Mouse (Mus musculus): ENCODE measurements at regions not wholly inside any gene's neighbourhood (a gene's known extent, or its start where the extent isn't known, plus 50 kb on each side); places are given as distances from the start of the nearest gene placed in this dataset.
A peak's percentile ranks its signal among the peaks of the same experiment; 100 is the strongest.
"Not testable (repeated sequence)": the region's sequence is repeated elsewhere in the genome, so short reads cannot be mapped to it uniquely, and the experiment has no call there.

DNA sequence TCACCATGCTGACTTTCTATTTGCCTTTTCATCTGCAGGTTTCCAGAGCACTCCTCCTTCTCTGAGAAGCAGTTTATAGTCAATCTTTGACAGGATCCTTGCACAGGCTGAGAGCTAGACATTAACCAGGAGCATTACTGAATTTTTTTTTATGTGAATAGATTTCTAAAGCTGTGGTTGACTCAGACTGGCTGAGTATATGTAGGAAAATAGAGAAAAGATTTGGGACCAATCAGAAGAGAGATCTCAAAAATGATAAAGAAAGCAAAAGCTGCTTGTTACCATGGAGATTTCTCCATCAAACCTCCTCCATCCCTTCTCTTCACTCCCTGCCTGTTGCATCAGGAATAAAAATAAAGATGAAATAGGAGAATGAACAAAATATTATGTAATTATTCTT is 731.2 kb upstream of the Ndn start:
- ChIA-PET CTCF (no interaction called here), POLR2A (no interaction called here)
- TF ChIP-seq CTCF (IDR thresholded peaks at IDR 0.05), result no peak
- no peaks in the 10 kb centered on the region for H3K27me3 ChIP-seq
- DNase-seq (ENCODE audit: low read depth, low spot score), result no peak
- ATAC-seq, result no peak
- in situ Hi-C loops (cut with MboI; ENCODE audit: low pct_unique_long_range_greater_than_20kb), result no loop called here

DNA sequence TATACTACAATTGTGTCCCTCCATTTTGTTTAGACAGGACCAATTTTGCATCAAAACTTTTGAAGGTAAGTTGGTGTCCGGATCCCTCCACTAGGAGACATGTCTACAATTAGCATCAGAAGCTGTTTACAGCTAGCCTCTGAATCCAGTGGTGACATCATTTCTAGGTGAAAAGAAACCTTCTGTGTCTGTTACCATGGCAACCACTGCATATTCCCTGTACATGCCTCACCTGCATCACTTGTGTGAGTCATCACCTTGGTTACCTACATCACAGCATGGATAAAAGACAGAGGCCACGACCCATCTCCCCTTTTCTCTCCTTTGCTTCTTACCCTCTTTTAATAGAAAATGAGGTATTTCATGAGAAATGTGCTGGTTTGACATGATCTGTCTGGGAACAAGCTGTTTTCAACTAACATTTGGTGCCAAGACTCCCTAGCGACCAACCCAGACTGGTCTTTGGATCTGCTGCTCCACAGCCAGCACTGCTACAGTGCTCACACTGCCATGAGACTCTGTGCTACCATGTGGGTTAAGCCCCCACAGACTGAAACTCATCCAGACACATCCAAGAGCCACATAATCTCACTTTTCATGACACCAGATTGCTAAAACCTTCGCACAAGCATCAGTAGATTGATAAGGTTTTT is 701.4 kb upstream of the Ndn start:
- H3K27me3 ChIP-seq, result no peaks in the 10 kb centered on the region
- ChIA-PET CTCF (no interaction called here), POLR2A (no interaction called here)
- no peak for TF ChIP-seq CTCF (IDR thresholded peaks at IDR 0.05)
- DNase-seq (ENCODE audit: low read depth, low spot score) (no peak), ATAC-seq (no peak)
- in situ Hi-C loops (cut with MboI; ENCODE audit: low pct_unique_long_range_greater_than_20kb), result no loop called here

- DNase-seq (ENCODE audit: low read depth, low spot score) (no peak), ATAC-seq (no peak)
- in situ Hi-C loops (cut with MboI; ENCODE audit: low pct_unique_long_range_greater_than_20kb), result loop anchor here (25.0 kb wide), 1 partner anchor 104 kb away; no protein-coding TSS in a partner anchor
- POLR2A ChIA-PET, result no interaction called here
- no peaks in the 10 kb centered on the region for H3K27me3 ChIP-seq
- no peak for TF ChIP-seq CTCF (IDR thresholded peaks at IDR 0.05)
- CTCF ChIA-PET, result no interaction called here
These were observed 688.3 kb upstream of the Ndn start for GRCm38 (mm10) chr7:61658086-61658485.

DNA sequence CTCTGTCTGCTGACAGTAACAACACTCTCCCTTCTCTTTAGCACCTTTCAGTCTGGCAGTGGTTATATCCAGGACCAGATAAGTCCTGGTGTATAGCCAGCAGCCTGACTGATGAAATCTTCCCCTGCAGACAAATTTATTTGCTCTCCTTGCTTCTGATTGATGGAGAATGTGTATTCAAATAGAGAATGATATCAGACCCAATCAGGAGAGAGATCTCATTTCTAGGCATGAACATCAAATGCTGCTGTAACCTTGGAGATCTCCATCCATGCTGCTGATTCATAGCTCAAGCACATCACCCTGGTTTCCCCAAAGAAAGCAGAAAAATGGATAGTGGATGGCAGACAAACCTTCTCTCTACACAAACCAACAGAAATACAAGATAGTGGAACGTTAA is 663.3 kb upstream of the Ndn start:
- in situ Hi-C loops (cut with MboI; ENCODE audit: low pct_unique_long_range_greater_than_20kb), result no loop called here
- ATAC-seq, result no peak
- CTCF ChIA-PET, result no interaction called here
- DNase-seq (ENCODE audit: low read depth, low spot score), result no peak
- no peak for TF ChIP-seq CTCF (IDR thresholded peaks at IDR 0.05)
- POLR2A ChIA-PET, result no interaction called here
- H3K27me3 ChIP-seq, result no peaks in the 10 kb centered on the region

DNA sequence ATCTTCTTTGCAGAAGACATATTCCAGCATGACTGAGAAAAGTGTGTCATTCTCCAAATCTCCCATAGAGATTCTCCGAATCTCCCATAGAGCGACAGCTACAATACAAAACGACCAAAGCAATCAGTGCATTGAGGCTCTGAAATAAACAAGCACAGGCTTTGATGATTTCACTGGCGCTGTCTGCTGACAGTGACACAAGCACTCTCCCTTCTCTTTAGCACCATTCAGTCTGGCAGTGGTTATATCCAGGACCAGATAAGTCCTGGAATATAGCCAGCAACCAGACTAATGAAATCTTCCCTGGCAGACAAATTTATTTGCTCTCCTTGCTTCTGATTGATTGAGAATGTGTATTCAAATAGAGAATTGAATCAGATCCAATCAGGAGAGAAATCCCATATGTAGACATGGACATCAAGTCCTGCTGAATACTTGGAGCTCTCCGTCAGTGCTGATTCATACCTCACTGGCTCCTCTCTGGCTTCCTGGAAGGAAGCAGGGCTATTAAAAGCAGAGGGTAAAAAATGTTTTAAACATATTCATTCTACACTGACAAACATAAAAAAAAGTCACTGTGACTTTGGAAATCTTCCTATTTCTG is 661.2 kb upstream of the Ndn start:
- CTCF ChIA-PET, result no interaction called here
- no peak for TF ChIP-seq CTCF (IDR thresholded peaks at IDR 0.05)
- ATAC-seq, result no peak

DNA sequence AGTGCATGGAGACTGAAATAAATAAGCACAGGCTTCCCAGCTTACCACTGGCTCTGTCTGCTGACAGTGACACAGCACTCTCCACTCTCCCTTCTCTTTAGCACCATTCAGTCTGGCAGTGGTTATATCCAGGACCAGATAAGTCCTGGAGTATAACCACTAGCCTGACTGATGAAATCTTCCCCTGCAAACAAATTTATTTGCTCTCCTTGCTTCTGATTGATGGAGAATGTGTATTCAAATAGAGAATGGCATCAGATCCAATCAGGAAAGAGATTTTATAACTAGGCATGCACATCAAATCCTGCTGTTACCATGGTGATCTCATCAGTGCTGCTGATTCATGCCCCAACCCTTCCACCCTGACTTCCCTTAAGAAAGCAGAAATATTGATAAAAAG is 620.2 kb upstream of the Ndn start:
- ChIA-PET CTCF (no interaction called here), POLR2A (no interaction called here)
- in situ Hi-C loops (cut with MboI; ENCODE audit: low pct_unique_long_range_greater_than_20kb), result no loop called here
- DNase-seq (ENCODE audit: low read depth, low spot score) (no peak), ATAC-seq (no peak)
- TF ChIP-seq CTCF (IDR thresholded peaks at IDR 0.05), result no peak
- no peaks in the 10 kb centered on the region for H3K27me3 ChIP-seq

More for the DNA sequence above, 661.2 kb upstream of the Ndn start:
- no peak for DNase-seq (ENCODE audit: low read depth, low spot score)
- in situ Hi-C loops (cut with MboI; ENCODE audit: low pct_unique_long_range_greater_than_20kb), result no loop called here
- POLR2A ChIA-PET, result no interaction called here
- no peaks in the 10 kb centered on the region for H3K27me3 ChIP-seq

- POLR2A ChIA-PET, result no interaction called here
- ATAC-seq, result no peak
- CTCF ChIA-PET, result no interaction called here
- in situ Hi-C loops (cut with MboI; ENCODE audit: low pct_unique_long_range_greater_than_20kb), result no loop called here
- no peaks in the 10 kb centered on the region for H3K27me3 ChIP-seq
- TF ChIP-seq CTCF (IDR thresholded peaks at IDR 0.05), result no peak
- no peak for DNase-seq (ENCODE audit: low read depth, low spot score)
These were observed 608.9 kb upstream of the Ndn start for GRCm38 (mm10) chr7:61737511-61737910.

- POLR2A ChIA-PET, CTCF ChIA-PET: not testable (repeated sequence)
These were observed 607.0 kb upstream of the Ndn start for GRCm38 (mm10) chr7:61739336-61739735.

DNA sequence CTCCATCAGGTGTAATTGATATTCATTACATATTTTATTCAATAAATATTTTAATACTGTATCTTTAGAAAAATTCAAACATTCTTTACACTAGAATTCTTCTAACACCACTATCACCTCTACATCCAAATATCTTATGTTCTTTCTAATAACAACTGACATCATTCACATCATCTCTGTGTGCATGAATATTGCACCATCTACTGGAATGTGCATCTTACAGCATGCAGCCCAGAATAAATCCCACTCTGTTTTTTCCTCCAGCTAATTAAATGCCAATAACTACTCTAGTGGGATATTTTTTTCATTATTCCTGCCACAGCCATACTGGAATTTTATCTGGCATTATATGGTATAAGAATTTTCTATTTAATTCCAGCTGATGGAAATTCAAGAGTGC is 576.5 kb upstream of the Ndn start:
- ChIA-PET CTCF (no interaction called here), POLR2A (no interaction called here)
- no peak for ATAC-seq
- H3K27me3 ChIP-seq, result no peaks in the 10 kb centered on the region
- TF ChIP-seq CTCF (IDR thresholded peaks at IDR 0.05), result peak; percentile 35
- DNase-seq (ENCODE audit: low read depth, low spot score), result no peak
- in situ Hi-C loops (cut with MboI; ENCODE audit: low pct_unique_long_range_greater_than_20kb), result loop anchor here (25.0 kb wide), 1 partner anchor 108 kb away; no protein-coding TSS in a partner anchor

More at GRCm38 (mm10) chr7:61739336-61739735, 607.0 kb upstream of the Ndn start:
- in situ Hi-C loops (cut with MboI; ENCODE audit: low pct_unique_long_range_greater_than_20kb); ATAC-seq; DNase-seq (ENCODE audit: low read depth, low spot score); H3K27me3 ChIP-seq: not testable (repeated sequence)

GRCm38 (mm10) chr7:61790113-61790796 is 556.1 kb upstream of the Ndn start:
- TF ChIP-seq CTCF (IDR thresholded peaks at IDR 0.05), result no peak
- ChIA-PET POLR2A (no interaction called here), CTCF (no interaction called here)
- H3K27me3 ChIP-seq, result no peaks in the 10 kb centered on the region
- ATAC-seq, result peak; percentile 73
- in situ Hi-C loops (cut with MboI; ENCODE audit: low pct_unique_long_range_greater_than_20kb), result no loop called here
- DNase-seq (ENCODE audit: low read depth, low spot score), result peak; percentile 22

GRCm38 (mm10) chr7:61836827-61837226 is 509.5 kb upstream of the Ndn start:
- in situ Hi-C loops (cut with MboI; ENCODE audit: low pct_unique_long_range_greater_than_20kb), result no loop called here
- POLR2A ChIA-PET, result no interaction called here
- no peak for TF ChIP-seq CTCF (IDR thresholded peaks at IDR 0.05)
- H3K27me3 ChIP-seq, result no peaks in the 10 kb centered on the region
- DNase-seq (ENCODE audit: low read depth, low spot score), result no peak
- CTCF ChIA-PET, result no interaction called here
- no peak for ATAC-seq

Data from Patski (cell line).